Mouse (Mus musculus) left cerebral cortex, adult 11 months (tissue): ENCODE data around the gene Eif2ak4.

Experiments used
- DNase-seq: peaks from one replicate; pipeline ENCODE4 v3.0.0; 2022; ENCODE audit warnings: low spot score

Eif2ak4 gene

GRCm38 (mm10) chr2:118509688-118510446 lies 121.4 kb downstream of the Eif2ak4 start:
- no peak for DNase-seq

DNA sequence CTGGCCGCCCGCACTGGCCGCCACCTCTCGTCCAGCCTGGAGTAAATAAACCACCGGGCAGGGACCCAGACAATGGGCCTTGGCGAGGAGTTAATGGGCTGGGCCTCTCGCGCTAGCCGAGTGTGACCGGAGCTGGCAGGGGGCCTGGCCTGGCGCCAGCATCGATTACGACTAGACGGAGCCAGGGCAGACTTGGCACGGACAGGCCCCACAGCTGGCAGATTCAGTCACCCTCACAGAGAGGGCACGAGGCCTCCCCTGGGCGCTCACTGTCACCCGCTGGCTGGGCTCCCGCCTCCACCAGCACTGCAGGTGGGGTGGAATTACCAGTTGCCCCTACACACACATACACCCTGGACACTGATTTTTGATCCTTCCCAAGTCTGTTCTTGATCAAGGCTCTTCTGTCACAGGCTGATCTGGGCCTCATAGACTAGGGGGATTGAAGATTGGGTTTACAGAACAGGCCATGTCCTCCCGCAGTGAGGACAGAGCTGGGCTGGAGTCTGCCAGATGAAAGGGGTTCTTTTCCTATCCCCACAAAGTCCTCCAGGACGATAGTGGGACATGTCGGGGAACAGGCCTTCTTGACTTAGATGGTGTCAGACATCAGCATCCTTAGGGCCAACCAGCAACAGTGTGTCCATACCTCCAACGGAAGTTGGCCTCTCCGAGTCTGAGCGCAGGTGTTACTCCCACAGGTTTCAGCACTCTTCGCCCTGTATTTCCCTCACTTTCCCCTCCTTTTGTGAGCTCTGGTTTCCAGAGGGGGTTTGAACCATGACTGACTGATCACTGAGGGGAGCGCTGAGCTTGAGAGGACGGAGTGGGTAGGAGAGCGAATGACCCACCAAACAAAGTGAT lies 122.3 kb downstream of the Eif2ak4 start:
- peak; percentile 79 for DNase-seq

GRCm38 (mm10) chr2:118511779-118512417 lies 123.5 kb downstream of the Eif2ak4 start:
- DNase-seq = no peak

GRCm38 (mm10) chr2:118512418-118513377 lies 124.3 kb downstream of the Eif2ak4 start:
- no peak for DNase-seq

- no peak for DNase-seq
These were observed 131.9 kb downstream of the Eif2ak4 start for GRCm38 (mm10) chr2:118520042-118520933.

- DNase-seq = no peak
These were observed 133.8 kb downstream of the Eif2ak4 start for GRCm38 (mm10) chr2:118522265-118522664.

GRCm38 (mm10) chr2:118523163-118523730 lies 134.8 kb downstream of the Eif2ak4 start:
- no peak for DNase-seq

GRCm38 (mm10) chr2:118524811-118525210 lies 136.4 kb downstream of the Eif2ak4 start:
- DNase-seq = no peak
